Mouse (Mus musculus) CH12.LX (cell line): ENCODE measurements around the gene Tmem8b. TPM values are rescaled to one million over a fixed set of nuclear protein-coding genes. Genes with fewer than 3 reads are reported as not detected.

Experiments
- DNase-seq: peaks from one replicate; pipeline ENCODE4 v3.0.0-alpha.2; 2013; ENCODE audit errors: extremely low read depth
- H3K27ac ChIP-seq: 2 replicates; pipeline ENCODE4 v1.5.1; 2012; ENCODE audit warnings: low read depth, mild to moderate bottlenecking, control low read depth, moderate library complexity; ENCODE audit not compliant: insufficient read depth
- H3K27me3 ChIP-seq: replicated peaks from 2 replicates; pipeline ENCODE3; 2012; ENCODE audit warnings: inconsistent platforms
- H3K36me3 ChIP-seq, 2 experiments: replicated peaks in 1 of 2; 2 replicates each; pipeline versions ENCODE3 to v1.6.1; 2012; ENCODE audit warnings: inconsistent platforms in 1 of 2, low read length in 1 of 2, mild to moderate bottlenecking in 1 of 2, mixed read lengths in 1 of 2, moderate library complexity in 1 of 2; ENCODE audit not compliant: control insufficient read depth in 1 of 2, insufficient read depth in 1 of 2
- H3K4me1 ChIP-seq, 2 experiments: 2 replicates each; pipeline ENCODE4 v1.6.1; 2012; ENCODE audit warnings: inconsistent platforms in 1 of 2, moderate library complexity in 1 of 2; ENCODE audit not compliant: insufficient read depth in 2 of 2, control insufficient read depth in 1 of 2
- H3K4me2 ChIP-seq: 2 replicates; pipeline ENCODE4 v1.6.1; 2012; ENCODE audit warnings: low read depth, mild to moderate bottlenecking, control low read depth; ENCODE audit not compliant: poor library complexity, insufficient read depth, severe bottlenecking
- H3K4me3 ChIP-seq, 3 experiments: fragments of 150-350 bp in 1 of 3; sonication (generic) in 1 of 3; replicated peaks in 1 of 3; 2 replicates each; pipeline versions ENCODE3 to v1.5.1; 2011 to 2012; ENCODE audit warnings: low read depth in 2 of 3, low read length in 2 of 3, mild to moderate bottlenecking in 2 of 3, moderate library complexity in 2 of 3, control low read depth in 1 of 3, improper control_type of control experiment in 1 of 3, inconsistent platforms in 1 of 3, mixed read lengths in 1 of 3; ENCODE audit not compliant: poor library complexity in 1 of 3
- H3K79me2 ChIP-seq: replicated peaks from 2 replicates; pipeline ENCODE4 v1.6.1; 2012; ENCODE audit warnings: mild to moderate bottlenecking, moderate library complexity; ENCODE audit not compliant: control insufficient read depth, poor library complexity, insufficient read depth, severe bottlenecking; ENCODE audit errors: extremely low read depth
- H3K9ac ChIP-seq: 2 replicates; pipeline ENCODE4 v1.6.1; 2012; ENCODE audit warnings: low read depth, mild to moderate bottlenecking, control low read depth, moderate library complexity; ENCODE audit not compliant: insufficient read depth
- H3K9me3 ChIP-seq: replicated peaks from 2 replicates; pipeline ENCODE3; 2012; ENCODE audit warnings: low read length, inconsistent platforms, mixed read lengths
- BHLHE40 ChIP-seq: IDR thresholded peaks from 2 replicates; pipeline ENCODE4 v1.6.1; 2011; ENCODE audit warnings: mild to moderate bottlenecking, low read depth, low read length, improper control_type of control experiment
- CHD1 ChIP-seq: IDR thresholded peaks from 2 replicates; pipeline ENCODE4 v1.6.1; 2012; ENCODE audit warnings: low read depth, low read length, improper control_type of control experiment, inconsistent platforms
- CHD2 ChIP-seq: IDR thresholded peaks from 2 replicates; pipeline ENCODE4 v1.6.1; 2011; ENCODE audit warnings: low read length, improper control_type of control experiment
- ELF1 ChIP-seq: IDR thresholded peaks from 2 replicates; pipeline ENCODE4 v1.6.1; 2014; ENCODE audit warnings: low read depth, mild to moderate bottlenecking, inconsistent platforms, low read length, improper control_type of control experiment
- HCFC1 ChIP-seq: IDR thresholded peaks from 2 replicates; pipeline ENCODE4 v1.6.1; 2012; ENCODE audit warnings: low read depth, mild to moderate bottlenecking, inconsistent platforms, low read length, improper control_type of control experiment
- JUN ChIP-seq: IDR thresholded peaks from 2 replicates; pipeline ENCODE4 v1.6.1; 2011; ENCODE audit warnings: low read depth, mild to moderate bottlenecking, low read length, improper control_type of control experiment, moderate library complexity; ENCODE audit not compliant: insufficient read depth
- KAT2A ChIP-seq: IDR thresholded peaks from 2 replicates; pipeline ENCODE4 v1.6.1; 2012; ENCODE audit warnings: low read length, improper control_type of control experiment, inconsistent platforms; ENCODE audit not compliant: insufficient replicate concordance
- MAZ ChIP-seq: IDR thresholded peaks from 2 replicates; pipeline ENCODE4 v1.6.1; 2012; ENCODE audit warnings: low read depth, mild to moderate bottlenecking, inconsistent platforms, low read length, improper control_type of control experiment, moderate library complexity
- MEF2A ChIP-seq: IDR thresholded peaks from 2 replicates; pipeline ENCODE4 v1.6.1; 2014; ENCODE audit warnings: low read depth, mild to moderate bottlenecking, inconsistent platforms, low read length, improper control_type of control experiment, borderline replicate concordance
- MYC ChIP-seq: IDR thresholded peaks from 2 replicates; pipeline ENCODE4 v1.6.1; 2011; ENCODE audit warnings: low read depth, mild to moderate bottlenecking, improper control_type of control experiment, low read length
- NELFE ChIP-seq: IDR thresholded peaks from 2 replicates; pipeline ENCODE4 v1.6.1; 2011; ENCODE audit warnings: low read depth, low read length, improper control_type of control experiment
- NRF1 ChIP-seq: IDR thresholded peaks from 2 replicates; pipeline ENCODE4 v1.6.1; 2014; ENCODE audit warnings: low read depth, mild to moderate bottlenecking, inconsistent platforms, low read length, improper control_type of control experiment, moderate library complexity
- POLR2A ChIP-seq: IDR thresholded peaks from 2 replicates; pipeline ENCODE4 v1.6.1; 2011; ENCODE audit warnings: low read depth, mild to moderate bottlenecking, improper control_type of control experiment, low read length
- POLR2AphosphoS2 ChIP-seq: IDR thresholded peaks from 2 replicates; pipeline ENCODE4 v1.6.1; 2011; ENCODE audit warnings: low read depth, low read length, improper control_type of control experiment
- RAD21 ChIP-seq: IDR thresholded peaks from 2 replicates; pipeline ENCODE4 v1.6.1; 2011; ENCODE audit warnings: low read depth, mild to moderate bottlenecking, low read length, improper control_type of control experiment, moderate library complexity
- SIN3A ChIP-seq: IDR thresholded peaks from 2 replicates; pipeline ENCODE4 v1.6.1; 2012; ENCODE audit warnings: low read length, improper control_type of control experiment, inconsistent platforms
- TBP ChIP-seq: conservative IDR thresholded peaks from 2 replicates; pipeline ENCODE4 v1.6.1; 2011; ENCODE audit warnings: low read depth, low read length, improper control_type of control experiment
- TCF12 ChIP-seq: IDR thresholded peaks from 2 replicates; pipeline ENCODE4 v1.6.1; 2014; ENCODE audit warnings: low read depth, mild to moderate bottlenecking, inconsistent platforms, low read length, improper control_type of control experiment
- UBTF ChIP-seq: IDR thresholded peaks from 2 replicates; pipeline ENCODE4 v1.6.1; 2012; ENCODE audit warnings: low read depth, mild to moderate bottlenecking, inconsistent platforms, low read length, improper control_type of control experiment, moderate library complexity
- USF1 ChIP-seq: IDR thresholded peaks from 2 replicates; pipeline ENCODE4 v1.6.1; 2014; ENCODE audit warnings: low read depth, mild to moderate bottlenecking, inconsistent platforms, low read length, improper control_type of control experiment
- ZC3H11A ChIP-seq: IDR thresholded peaks from 2 replicates; pipeline ENCODE4 v1.6.1; 2012; ENCODE audit warnings: low read depth, mild to moderate bottlenecking, inconsistent platforms, low read length, improper control_type of control experiment
- ZKSCAN1 ChIP-seq: IDR thresholded peaks from 2 replicates; pipeline ENCODE4 v1.6.1; 2012; ENCODE audit warnings: low read depth, inconsistent platforms, low read length, improper control_type of control experiment, borderline replicate concordance
- ZNF384 ChIP-seq: IDR thresholded peaks from 2 replicates; pipeline ENCODE4 v1.6.1; 2012; ENCODE audit warnings: low read depth, low read length, improper control_type of control experiment, inconsistent platforms
- dilution Hi-C: fragments of 300-500 bp; cut with MboI; formaldehyde crosslinking; loops from 2 replicates; pipeline ENCODE4 v1.14.3; 2020; ENCODE audit warnings: low sequenced_read_pairs; ENCODE audit not compliant: extremely low pct_unique_long_range_greater_than_20kb, extremely low pct_ligation_motif_present
- in situ Hi-C: fragments of 300-500 bp; cut with MboI; formaldehyde crosslinking; loops from 3 replicates; pipeline ENCODE4 v1.14.3; 2019; ENCODE audit warnings: low sequenced_read_pairs, low pct_ligation_motif_present, low pct_unique_long_range_greater_than_20kb, mixed read lengths
- polyA plus RNA-seq: library from polyadenylated mRNA; unstranded; fragments of >175 nt; gene quantifications from 2 replicates; pipeline ENCODE4 v1.2.1, GENCODE M21; 2012; ENCODE audit warnings: low read depth; ENCODE audit not compliant: insufficient read length
- total RNA-seq, 2 experiments: library from RNA; depleted of rRNA; stranded (reverse); fragments of 300-350 nt in 1 of 2; fragments of >200 nt in 1 of 2; gene quantifications; 2 replicates each; pipeline ENCODE4 v1.2.3; 2012 to 2014

Gene Tmem8b
- total and polyA plus RNA-seq, 3 experiments = 0.26 to 0.47 TPM; not detected in 1

DNA sequence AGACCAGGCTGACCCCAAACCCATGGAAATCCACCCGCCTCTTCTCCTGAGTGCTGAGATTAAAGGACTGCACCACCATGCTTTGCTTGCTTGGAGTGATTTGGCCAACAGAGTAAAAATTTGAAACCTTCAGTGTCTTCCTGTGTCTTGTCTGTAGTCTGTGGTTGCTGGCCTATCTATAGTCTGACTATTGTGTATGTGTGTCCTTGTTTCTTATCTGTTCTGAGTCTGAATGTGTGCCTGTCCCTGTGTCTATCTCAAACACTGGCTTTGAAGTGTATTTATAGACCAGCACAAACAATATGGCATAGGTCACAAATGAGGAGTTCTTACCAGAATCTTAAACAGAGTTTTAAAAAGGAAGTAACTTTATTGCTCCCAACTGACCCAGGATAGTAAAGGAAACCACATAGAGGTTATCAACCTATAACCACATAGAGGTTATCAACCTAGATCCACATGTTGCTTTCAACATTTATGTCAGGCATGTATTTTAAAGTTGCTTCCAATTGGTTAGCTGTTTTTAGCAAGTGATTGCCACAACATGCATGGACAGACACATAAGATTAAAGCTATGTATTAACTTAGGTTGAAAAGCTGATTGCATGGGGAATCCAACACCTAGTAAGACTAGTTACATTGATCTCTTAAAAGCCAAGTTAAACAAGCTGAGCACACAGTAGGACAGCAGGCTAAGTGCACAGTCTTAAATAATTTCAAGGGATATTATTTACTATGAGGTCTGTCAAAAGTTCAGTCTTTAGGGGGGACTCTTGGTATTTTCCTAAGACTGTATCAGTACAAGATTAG, 25.9 kb downstream of the Tmem8b start:
- Histone ChIP-seq H3K36me3 (no peaks in the 10 kb centered on the region), H3K4me2 (no peak overlapping the region), H3K79me2 (no peaks in the 10 kb centered on the region), H3K27ac (no peak overlapping the region), H3K4me3 (no peak overlapping the region), H3K9me3 (no peaks in the 10 kb centered on the region), H3K27me3 (peaks cover 90% of the 10 kb centered on the region), H3K9ac (no peak overlapping the region), H3K4me1 (no peaks in the 10 kb centered on the region)
- TF ChIP-seq CHD2 = no peak
- dilution Hi-C loops = no loop called here
- in situ Hi-C loops = no loop called here
- no peak for DNase-seq

DNA sequence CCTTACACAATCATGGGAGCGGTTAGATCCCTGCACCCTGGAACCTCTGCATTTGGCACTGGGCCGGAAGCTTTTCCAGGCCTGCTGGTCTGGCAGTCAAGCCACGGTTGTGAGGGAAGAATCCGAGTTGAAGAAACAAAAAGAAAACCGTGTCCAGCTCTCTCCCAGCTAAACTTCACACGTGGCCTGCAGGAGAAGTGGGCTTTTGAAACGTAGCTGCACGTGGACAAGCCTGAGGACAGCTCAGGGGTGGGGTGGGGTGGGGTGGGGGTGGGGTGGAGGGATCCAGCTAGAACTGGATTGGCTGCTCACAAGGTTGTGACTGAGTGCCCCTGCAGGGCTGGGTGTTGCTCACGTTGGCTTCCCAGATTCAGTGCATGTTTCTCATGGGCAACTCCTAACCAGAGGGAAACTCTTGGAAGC, 26.5 kb downstream of the Tmem8b start:
- dilution Hi-C loops = no loop called here
- TF ChIP-seq MYC = no peak
- TF ChIP-seq ZNF384 = no peak
- TF ChIP-seq UBTF = no peak
- TF ChIP-seq HCFC1 = no peak
- no peak for TF ChIP-seq JUN
- TF ChIP-seq ZC3H11A = no peak
- TF ChIP-seq, all 38 proteins: peak for 0
- no peaks in the 10 kb centered on the region for H3K36me3 ChIP-seq
- H3K4me3 ChIP-seq = no peak overlapping the region
- H3K4me2 ChIP-seq = no peak overlapping the region
- no peak overlapping the region for H3K27ac ChIP-seq
- H3K79me2 ChIP-seq = no peaks in the 10 kb centered on the region
- no peaks in the 10 kb centered on the region for H3K4me1 ChIP-seq
- no peak for DNase-seq
- in situ Hi-C loops = no loop called here
- H3K9me3 ChIP-seq = no peaks in the 10 kb centered on the region
- H3K27me3 ChIP-seq = peaks cover 90% of the 10 kb centered on the region
- H3K9ac ChIP-seq = no peak overlapping the region

- TF ChIP-seq CHD1 = no peak
- no peak for TF ChIP-seq USF1
- no peak for TF ChIP-seq MYC
- no peak for TF ChIP-seq POLR2AphosphoS2
- no peak for TF ChIP-seq POLR2A
- no peak for TF ChIP-seq NRF1
- no peak for TF ChIP-seq RAD21
- TF ChIP-seq NELFE = no peak
- no peak for TF ChIP-seq ELF1
- no peak for TF ChIP-seq ZKSCAN1
- no peak for TF ChIP-seq KAT2A
- no peak for TF ChIP-seq TCF12
- no peak for TF ChIP-seq TBP
- no peak for TF ChIP-seq ZC3H11A
- no peak for TF ChIP-seq SIN3A
- TF ChIP-seq HCFC1 = no peak
- TF ChIP-seq MEF2A = no peak
- no peak for TF ChIP-seq MAZ
- TF ChIP-seq BHLHE40 = no peak
- TF ChIP-seq CHD2 = no peak
- dilution Hi-C loops (no loop called here), in situ Hi-C loops (no loop called here)
- no peak for DNase-seq
- no peaks in the 10 kb centered on the region for H3K4me1 ChIP-seq
- peaks cover 93% of the 10 kb centered on the region for H3K27me3 ChIP-seq
- no peaks in the 10 kb centered on the region for H3K36me3 ChIP-seq
- no peaks in the 10 kb centered on the region for H3K9me3 ChIP-seq
- no peaks in the 10 kb centered on the region for H3K79me2 ChIP-seq
- H3K9ac ChIP-seq = no peak overlapping the region
- H3K27ac ChIP-seq = no peak overlapping the region
- H3K4me2 ChIP-seq = no peak overlapping the region
- H3K4me3 ChIP-seq = no peak overlapping the region
Observed at GRCm38 (mm10) chr4:43696561-43696960, 27.8 kb downstream of the Tmem8b start.
